Mouse (Mus musculus): ENCODE data around the gene Olfr1337. TPM values are rescaled to one million over a fixed set of nuclear protein-coding genes. Genes with fewer than 3 reads are reported as not detected.
"Not testable (repeated sequence)": the region's sequence is repeated elsewhere in the genome, so short reads cannot be mapped to it uniquely, and the experiment has no call there.

The Olfr1337 gene
- not detected in 2 replicates for polyA plus RNA-seq (2015; fragmentation: Nextera tagmentation; extraction: Ambion mirVana)

- WGBS = 69% methylated on average over 2 of the region's 2 CpGs
- Histone ChIP-seq H3K36me3 (ENCODE audit: insufficient read depth, low read length) (no peaks in the 10 kb centered on the region), H3K4me1 (ENCODE audit: insufficient read depth, low read depth, low read length) (no peaks in the 10 kb centered on the region), H3K4me2 (replicated peaks; ENCODE audit: low read depth, low read length) (no peak within 1 kb of the TSS), H3K27ac (ENCODE audit: low read length) (no peak within 1 kb of the TSS), H3K27me3 (replicated peaks; ENCODE audit: insufficient read depth, low read length) (no peaks in the 10 kb centered on the region), H3K4me3 (ENCODE audit: low read depth, low read length) (no peak within 1 kb of the TSS), H3K9ac (replicated peaks; ENCODE audit: low read depth) (no peak within 1 kb of the TSS), H3K9me3 (ENCODE audit: low read length) (no peaks in the 10 kb centered on the region)
- TF ChIP-seq EP300 (IDR thresholded peaks at IDR 0.05) (no peak), CTCF (IDR thresholded peaks at IDR 0.05) (no peak)
- ATAC-seq (no peak), DNase-seq (ENCODE audit: low spot score) (no peak)
These were observed at the start of gene Olfr1337 for GRCm38 (mm10) chr4:118782486-118782885. Gene Olfr1337, minus strand, starts transcription at chr4:118782586.

GRCm38 (mm10) chr4:118818921-118819320 is 36.5 kb upstream of the Olfr1337 start:
- H3K27me3 ChIP-seq (replicated peaks; ENCODE audit: insufficient read depth, low read length) = no peaks in the 10 kb centered on the region
- no peak for DNase-seq (ENCODE audit: low spot score)
- no peaks in the 10 kb centered on the region for H3K36me3 ChIP-seq (ENCODE audit: insufficient read depth, low read length)
- no peak overlapping the region for H3K4me2 ChIP-seq (replicated peaks; ENCODE audit: low read depth, low read length)
- TF ChIP-seq EP300 (IDR thresholded peaks at IDR 0.05) = no peak
- no peak for TF ChIP-seq CTCF (IDR thresholded peaks at IDR 0.05)
- no peaks in the 10 kb centered on the region for H3K9me3 ChIP-seq (ENCODE audit: low read length)
- H3K4me3 ChIP-seq (ENCODE audit: low read depth, low read length) = no peak overlapping the region
- no peak overlapping the region for H3K9ac ChIP-seq (replicated peaks; ENCODE audit: low read depth)
- WGBS = 91% methylated on average over 1 of the region's 1 CpGs
- H3K27ac ChIP-seq (ENCODE audit: low read length) = no peak overlapping the region
- no peak for ATAC-seq
- no peaks in the 10 kb centered on the region for H3K4me1 ChIP-seq (ENCODE audit: insufficient read depth, low read depth, low read length)

GRCm38 (mm10) chr4:118809844-118810243 is 27.5 kb upstream of the Olfr1337 start, which contains the start of gene Olfr1335:
Gene Olfr1335, minus strand, starts transcription at chr4:118809944.
- Histone ChIP-seq H3K27ac (ENCODE audit: low read length) (no peak within 1 kb of the TSS), H3K9ac (replicated peaks; ENCODE audit: low read depth) (no peak within 1 kb of the TSS), H3K36me3 (ENCODE audit: insufficient read depth, low read length) (no peaks in the 10 kb centered on the region), H3K9me3 (ENCODE audit: low read length) (no peaks in the 10 kb centered on the region), H3K27me3 (replicated peaks; ENCODE audit: insufficient read depth, low read length) (no peaks in the 10 kb centered on the region), H3K4me2 (replicated peaks; ENCODE audit: low read depth, low read length) (no peak within 1 kb of the TSS), H3K4me1 (ENCODE audit: insufficient read depth, low read depth, low read length) (no peaks in the 10 kb centered on the region), H3K4me3 (ENCODE audit: low read depth, low read length) (no peak within 1 kb of the TSS)
- ATAC-seq (no peak), DNase-seq (ENCODE audit: low spot score) (no peak)
- TF ChIP-seq EP300 (IDR thresholded peaks at IDR 0.05) = no peak
- TF ChIP-seq CTCF (IDR thresholded peaks at IDR 0.05) = no peak
- 82% methylated on average over 4 of the region's 4 CpGs for WGBS

GRCm38 (mm10) chr4:118792796-118793195 is 10.4 kb upstream of the Olfr1337 start:
- H3K9me3 ChIP-seq (ENCODE audit: low read length); H3K9ac ChIP-seq (replicated peaks; ENCODE audit: low read depth); H3K36me3 ChIP-seq (ENCODE audit: insufficient read depth, low read length); H3K27me3 ChIP-seq (replicated peaks; ENCODE audit: insufficient read depth, low read length); H3K4me2 ChIP-seq (replicated peaks; ENCODE audit: low read depth, low read length); ATAC-seq; H3K27ac ChIP-seq (ENCODE audit: low read length); H3K4me3 ChIP-seq (ENCODE audit: low read depth, low read length); DNase-seq (ENCODE audit: low spot score); H3K4me1 ChIP-seq (ENCODE audit: insufficient read depth, low read depth, low read length): not testable (repeated sequence)

- H3K4me1 ChIP-seq (ENCODE audit: insufficient read depth, low read depth, low read length) = no peaks in the 10 kb centered on the region
- no peaks in the 10 kb centered on the region for H3K9me3 ChIP-seq (ENCODE audit: low read length)
- 67% methylated on average over 1 of the region's 1 CpGs for WGBS
- no peak within 1 kb of the TSS for H3K27ac ChIP-seq (ENCODE audit: low read length)
- TF ChIP-seq CTCF (IDR thresholded peaks at IDR 0.05) (no peak), EP300 (IDR thresholded peaks at IDR 0.05) (no peak)
- H3K9ac ChIP-seq (replicated peaks; ENCODE audit: low read depth) = no peak within 1 kb of the TSS
- H3K4me2 ChIP-seq (replicated peaks; ENCODE audit: low read depth, low read length) = no peak within 1 kb of the TSS
- ATAC-seq (no peak), DNase-seq (ENCODE audit: low spot score) (no peak)
- no peaks in the 10 kb centered on the region for H3K27me3 ChIP-seq (replicated peaks; ENCODE audit: insufficient read depth, low read length)
- no peak within 1 kb of the TSS for H3K4me3 ChIP-seq (ENCODE audit: low read depth, low read length)
- H3K36me3 ChIP-seq (ENCODE audit: insufficient read depth, low read length) = no peaks in the 10 kb centered on the region
These were observed 23.7 kb downstream of the Olfr1337 start, which contains the start of gene Olfr1338 for GRCm38 (mm10) chr4:118758637-118759036. Gene Olfr1338, minus strand, starts transcription at chr4:118758737.

GRCm38 (mm10) chr4:118741881-118742280 is 40.5 kb downstream of the Olfr1337 start:
- Histone ChIP-seq H3K36me3 (ENCODE audit: insufficient read depth, low read length) (no peaks in the 10 kb centered on the region), H3K4me3 (ENCODE audit: low read depth, low read length) (no peak overlapping the region), H3K4me1 (ENCODE audit: insufficient read depth, low read depth, low read length) (no peaks in the 10 kb centered on the region), H3K9ac (replicated peaks; ENCODE audit: low read depth) (no peak overlapping the region), H3K27me3 (replicated peaks; ENCODE audit: insufficient read depth, low read length) (no peaks in the 10 kb centered on the region), H3K27ac (ENCODE audit: low read length) (no peak overlapping the region), H3K9me3 (ENCODE audit: low read length) (no peaks in the 10 kb centered on the region), H3K4me2 (replicated peaks; ENCODE audit: low read depth, low read length) (no peak overlapping the region)
- ATAC-seq (no peak), DNase-seq (ENCODE audit: low spot score) (no peak)
- WGBS = 14% methylated on average over 16 of the region's 16 CpGs
- TF ChIP-seq CTCF (IDR thresholded peaks at IDR 0.05) (no peak), EP300 (IDR thresholded peaks at IDR 0.05) (no peak)
